Mouse (Mus musculus) ZHBTc4 (cell line): Measurements from ENCODE around the gene Ppp1r1b.
"Not testable (repeated sequence)": the region's sequence is repeated elsewhere in the genome, so short reads cannot be mapped to it uniquely, and the experiment has no call there.

ENCODE experiments used
- DNase-seq: peaks from one replicate; pipeline ENCODE4 v3.0.0-alpha.2; 2011; ENCODE audit warnings: low read depth, low spot score

Ppp1r1b gene

GRCm38 (mm10) chr11:98371556-98372240 is 23.5 kb downstream of the Ppp1r1b start:
- peak; percentile 86 for DNase-seq

- DNase-seq: peak; percentile 81
Measured at GRCm38 (mm10) chr11:98372406-98372805, 24.2 kb downstream of the Ppp1r1b start.

- no peak for DNase-seq
Measured at GRCm38 (mm10) chr11:98373244-98373643, 25.0 kb downstream of the Ppp1r1b start.

- no peak for DNase-seq
Measured at GRCm38 (mm10) chr11:98374266-98374665, 26.1 kb downstream of the Ppp1r1b start.

- DNase-seq: no peak
Measured at GRCm38 (mm10) chr11:98376756-98377155, 28.6 kb downstream of the Ppp1r1b start.

- no peak for DNase-seq
Measured at GRCm38 (mm10) chr11:98377787-98378186, 29.6 kb downstream of the Ppp1r1b start.

GRCm38 (mm10) chr11:98379379-98379778 is 31.2 kb downstream of the Ppp1r1b start:
- DNase-seq: no peak

- no peak for DNase-seq
Measured at GRCm38 (mm10) chr11:98380106-98380505, 31.9 kb downstream of the Ppp1r1b start.

GRCm38 (mm10) chr11:98381651-98382050 is 33.4 kb downstream of the Ppp1r1b start:
- no peak for DNase-seq

GRCm38 (mm10) chr11:98382405-98382804 is 34.2 kb downstream of the Ppp1r1b start:
- DNase-seq: not testable (repeated sequence)

GRCm38 (mm10) chr11:98383261-98384030 is 35.2 kb downstream of the Ppp1r1b start, which contains the start of gene Tcap:
Tcap (plus strand) TSS chr11:98383811.
- DNase-seq: no peak

- no peak for DNase-seq
Measured at GRCm38 (mm10) chr11:98384216-98384615, 36.0 kb downstream of the Ppp1r1b start.

- no peak for DNase-seq
Measured at GRCm38 (mm10) chr11:98384721-98385637, 36.8 kb downstream of the Ppp1r1b start.

- no peak for DNase-seq
Measured at GRCm38 (mm10) chr11:98385638-98386585, 37.7 kb downstream of the Ppp1r1b start, which contains the start of gene Pnmt. Pnmt (plus strand) TSS chr11:98386450.

- DNase-seq: peak; percentile 43
Measured at GRCm38 (mm10) chr11:98386596-98386995, 38.4 kb downstream of the Ppp1r1b start.

- no peak for DNase-seq
Measured at GRCm38 (mm10) chr11:98387056-98387577, 38.9 kb downstream of the Ppp1r1b start.

- no peak for DNase-seq
Measured at GRCm38 (mm10) chr11:98388282-98388681, 40.1 kb downstream of the Ppp1r1b start.

- no peak for DNase-seq
Measured at GRCm38 (mm10) chr11:98389221-98389780, 41.1 kb downstream of the Ppp1r1b start.

- no peak for DNase-seq
Measured at GRCm38 (mm10) chr11:98390141-98390540, 41.9 kb downstream of the Ppp1r1b start.

- no peak for DNase-seq
Measured at GRCm38 (mm10) chr11:98392034-98392433, 43.8 kb downstream of the Ppp1r1b start.
